Mouse (Mus musculus): ENCODE results near the gene Ifitm6.

DNA sequence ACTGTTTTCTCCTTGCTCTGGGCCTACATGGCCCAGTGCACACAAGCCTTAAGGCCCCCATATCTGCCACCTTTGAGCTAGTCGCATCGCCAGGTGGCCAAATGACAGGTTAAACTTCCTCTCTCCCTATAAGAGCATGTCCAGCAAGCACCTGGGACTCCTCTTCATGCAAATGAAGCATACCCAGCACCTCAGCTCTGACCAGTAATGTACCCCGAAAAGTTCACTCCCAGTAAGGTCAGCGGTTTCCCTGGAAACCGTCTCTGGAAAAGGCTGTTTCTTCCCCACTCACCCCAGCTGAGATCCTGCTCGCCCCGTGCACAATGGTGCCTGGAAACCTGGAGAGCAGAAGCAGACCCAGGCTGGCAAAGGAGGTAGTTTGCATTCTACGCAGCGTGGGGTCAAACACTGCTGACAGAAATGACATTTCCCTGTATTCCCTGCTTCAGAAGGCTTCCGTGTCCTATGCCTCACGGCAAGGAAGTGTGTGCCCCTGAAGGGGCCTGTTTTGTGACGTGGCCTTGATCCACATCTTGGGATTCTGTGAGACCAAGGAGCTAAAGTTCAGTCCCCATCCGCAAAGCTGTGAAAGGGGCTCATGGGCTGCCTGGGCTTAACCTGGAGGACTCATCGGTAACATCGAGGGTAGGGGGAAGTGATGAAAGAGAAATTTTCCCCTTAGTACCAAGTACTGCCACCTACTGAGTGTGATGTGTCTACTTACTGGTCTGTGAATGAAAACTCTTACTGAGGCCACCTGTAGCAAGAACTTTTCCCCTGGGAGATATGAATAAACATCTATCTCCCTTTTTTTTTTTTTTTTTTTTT is 16.6 kb downstream of the Ifitm6 start:
- no peak for TF ChIP-seq CTCF (IDR thresholded peaks at IDR 0.05; ENCODE audit: control insufficient read depth, insufficient read depth, insufficient replicate concordance, low read depth, low read length)
- no peak for TF ChIP-seq POLR2A (IDR thresholded peaks at IDR 0.05; ENCODE audit: control insufficient read depth, low read depth, low read length)

All from testis, adult 2 months (tissue).